Comparison of ENCODE assay signal across 10 mouse cellular contexts in the genomic region with DNA sequence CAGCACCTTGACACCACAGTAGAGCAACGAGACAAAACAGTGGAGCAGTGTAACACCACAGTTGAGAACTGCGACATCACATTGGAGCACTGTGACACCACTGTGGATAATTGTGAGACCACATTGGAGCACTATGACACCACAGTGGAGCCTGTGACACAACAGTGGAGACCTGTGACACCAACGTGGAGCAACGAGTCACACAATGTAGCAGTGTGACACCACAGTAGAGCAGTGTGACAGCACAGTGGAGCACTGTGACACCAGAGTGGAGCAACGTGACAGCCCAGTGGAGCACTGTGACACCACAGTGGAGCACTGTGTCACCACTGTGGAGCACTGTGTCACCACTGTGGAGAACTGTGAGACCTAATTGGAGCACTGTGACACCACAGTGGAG.
DNase-seq lines count a peak whose midpoint lies in the region; ATAC-seq lines count a peak whose summit lies in the region.
"Had no signal": no experiment of that assay in that cellular context is flagged by ENCODE, and none has a peak within 500 bp of the region (broad histone marks: within the 10 kb centered on the region; RNA-seq: fewer than 3 reads in every experiment).

No protein-coding gene starts in this region.

- 71% methylated on average over 5 of the region's 5 CpGs for WGBS in forebrain, embryonic 11.5 days
- 71% methylated on average over 5 of the region's 5 CpGs for WGBS in forebrain, embryonic 10.5 days
- WGBS in intestine, embryonic 14.5 days: 69% methylated on average over 5 of the region's 5 CpGs
- 71% methylated on average over 5 of the region's 5 CpGs for WGBS in intestine, embryonic 16.5 days
- 70% methylated on average over 5 of the region's 5 CpGs for WGBS in neural tube, embryonic 12.5 days
- WGBS in neural tube, embryonic 15.5 days: 72% methylated on average over 5 of the region's 5 CpGs
- WGBS in midbrain, embryonic 15.5 days: 69% methylated on average over 5 of the region's 5 CpGs

- H3K4me2 ChIP-seq in forebrain, embryonic 11.5 days (ENCODE audit: low read depth, low read length, severe bottlenecking): no peak overlapping the region
- H3K4me2 ChIP-seq in intestine, embryonic 14.5 days (ENCODE audit: low read length): no peak overlapping the region
- H3K4me2 ChIP-seq in intestine, embryonic 16.5 days (ENCODE audit: low read depth, low read length): no peak overlapping the region
- H3K4me2 ChIP-seq in neural tube, embryonic 12.5 days (replicated peaks): no peak overlapping the region
- no peak overlapping the region for H3K4me2 ChIP-seq in neural tube, embryonic 15.5 days
- no peak overlapping the region for H3K4me2 ChIP-seq in midbrain, embryonic 15.5 days
- H3K4me2 ChIP-seq: liver, embryonic 15.5 days had no signal

- no peaks in the 10 kb centered on the region for H3K27me3 ChIP-seq in forebrain, embryonic 11.5 days (ENCODE audit: control insufficient read depth, insufficient read depth, low read length)
- no peaks in the 10 kb centered on the region for H3K27me3 ChIP-seq in forebrain, embryonic 10.5 days (ENCODE audit: poor library complexity, severe bottlenecking)
- H3K27me3 ChIP-seq in intestine, embryonic 14.5 days (replicated peaks; ENCODE audit: control insufficient read depth, insufficient read depth, low read length): no peaks in the 10 kb centered on the region
- H3K27me3 ChIP-seq in intestine, embryonic 16.5 days (replicated peaks; ENCODE audit: control insufficient read depth, insufficient read depth, low read length): no peaks in the 10 kb centered on the region
- H3K27me3 ChIP-seq in neural tube, embryonic 12.5 days (replicated peaks): no peaks in the 10 kb centered on the region
- no peaks in the 10 kb centered on the region for H3K27me3 ChIP-seq in neural tube, embryonic 15.5 days (replicated peaks)
- no peaks in the 10 kb centered on the region for H3K27me3 ChIP-seq in midbrain, embryonic 15.5 days (replicated peaks)
- H3K27me3 ChIP-seq: liver, embryonic 15.5 days had no signal

- H3K27ac ChIP-seq in forebrain, embryonic 11.5 days (ENCODE audit: low read depth, low read length): no peak overlapping the region
- H3K27ac ChIP-seq in forebrain, embryonic 10.5 days: no peak overlapping the region
- no peak overlapping the region for H3K27ac ChIP-seq in intestine, embryonic 14.5 days (ENCODE audit: low read depth)
- H3K27ac ChIP-seq in intestine, embryonic 16.5 days (ENCODE audit: low read length): no peak overlapping the region
- no peak overlapping the region for H3K27ac ChIP-seq in neural tube, embryonic 12.5 days
- no peak overlapping the region for H3K27ac ChIP-seq in neural tube, embryonic 15.5 days (replicated peaks)
- H3K27ac ChIP-seq in midbrain, embryonic 15.5 days: no peak overlapping the region
- H3K27ac ChIP-seq: liver, embryonic 15.5 days had no signal

- peak; percentile 49 for DNase-seq in forebrain, embryonic 11.5 days (ENCODE audit: low spot score)
- DNase-seq in forebrain, embryonic 10.5 days (ENCODE audit: extremely low spot score, low spot score): no peak
- no peak for DNase-seq in intestine, embryonic 14.5 days (ENCODE audit: low spot score)
- DNase-seq in right cerebral cortex, postnatal 25 days: no peak
- DNase-seq: kidney, adult 8-10 months had no signal

- no peaks in the 10 kb centered on the region for H3K36me3 ChIP-seq in forebrain, embryonic 11.5 days (ENCODE audit: control insufficient read depth, insufficient read depth, low read length)
- no peaks in the 10 kb centered on the region for H3K36me3 ChIP-seq in forebrain, embryonic 10.5 days (replicated peaks)
- H3K36me3 ChIP-seq in intestine, embryonic 14.5 days (ENCODE audit: control insufficient read depth, insufficient read depth, low read length): no peaks in the 10 kb centered on the region
- no peaks in the 10 kb centered on the region for H3K36me3 ChIP-seq in intestine, embryonic 16.5 days (ENCODE audit: control insufficient read depth, insufficient read depth, low read length)
- H3K36me3 ChIP-seq in neural tube, embryonic 12.5 days: no peaks in the 10 kb centered on the region; the same call in 1 of the 2 replicates
- no peaks in the 10 kb centered on the region for H3K36me3 ChIP-seq in neural tube, embryonic 15.5 days
- no peaks in the 10 kb centered on the region for H3K36me3 ChIP-seq in midbrain, embryonic 15.5 days (replicated peaks)
- H3K36me3 ChIP-seq: liver, embryonic 15.5 days had no signal

- no peaks in the 10 kb centered on the region for H3K4me1 ChIP-seq in forebrain, embryonic 11.5 days (replicated peaks; ENCODE audit: control insufficient read depth, insufficient read depth, low read length)
- no peaks in the 10 kb centered on the region for H3K4me1 ChIP-seq in forebrain, embryonic 10.5 days
- H3K4me1 ChIP-seq in intestine, embryonic 14.5 days (replicated peaks; ENCODE audit: control insufficient read depth, insufficient read depth, low read length): no peaks in the 10 kb centered on the region
- H3K4me1 ChIP-seq in intestine, embryonic 16.5 days (ENCODE audit: control insufficient read depth, insufficient read depth, low read length): no peaks in the 10 kb centered on the region
- no peaks in the 10 kb centered on the region for H3K4me1 ChIP-seq in neural tube, embryonic 12.5 days
- H3K4me1 ChIP-seq in neural tube, embryonic 15.5 days: no peaks in the 10 kb centered on the region
- no peaks in the 10 kb centered on the region for H3K4me1 ChIP-seq in midbrain, embryonic 15.5 days
- H3K4me1 ChIP-seq: liver, embryonic 15.5 days had no signal

- peaks cover 64% of the 10 kb centered on the region for H3K9me3 ChIP-seq in forebrain, embryonic 11.5 days (ENCODE audit: control insufficient read depth, low read length)
- H3K9me3 ChIP-seq in forebrain, embryonic 10.5 days: peaks cover 65% of the 10 kb centered on the region
- H3K9me3 ChIP-seq in intestine, embryonic 14.5 days (ENCODE audit: control insufficient read depth, low read length): peaks cover 45% of the 10 kb centered on the region
- H3K9me3 ChIP-seq in intestine, embryonic 16.5 days (ENCODE audit: control insufficient read depth, low read length): peaks cover 52% of the 10 kb centered on the region
- H3K9me3 ChIP-seq in neural tube, embryonic 12.5 days: peaks cover 64% of the 10 kb centered on the region
- H3K9me3 ChIP-seq in neural tube, embryonic 15.5 days (replicated peaks): peaks cover 64% of the 10 kb centered on the region
- H3K9me3 ChIP-seq in midbrain, embryonic 15.5 days: peaks cover 61% of the 10 kb centered on the region

- no peak for ATAC-seq in forebrain, embryonic 11.5 days (replicated peaks; ENCODE audit: low FRiP score)
- ATAC-seq in intestine, embryonic 14.5 days (replicated peaks; ENCODE audit: low FRiP score, low TSS enrichment, low read depth): 0 out of 2 replicates have a peak, but pooled peaks have one; percentile 8
- ATAC-seq in intestine, embryonic 16.5 days: no peak
- ATAC-seq in neural tube, embryonic 12.5 days (ENCODE audit: low FRiP score, low read depth): 0 out of 2 replicates have a peak, but pooled peaks have one; percentile 14
- ATAC-seq in neural tube, embryonic 15.5 days (ENCODE audit: low FRiP score): no peak
- peak; percentile 8; the same call in 1 of the 2 replicates for ATAC-seq in midbrain, embryonic 15.5 days (replicated peaks)

- no peak overlapping the region for H3K9ac ChIP-seq in forebrain, embryonic 11.5 days (ENCODE audit: low read length)
- no peak overlapping the region for H3K9ac ChIP-seq in intestine, embryonic 14.5 days (ENCODE audit: low read length)
- H3K9ac ChIP-seq in intestine, embryonic 16.5 days (ENCODE audit: low read depth, low read length): no peak overlapping the region
- H3K9ac ChIP-seq in neural tube, embryonic 12.5 days: no peak overlapping the region
- H3K9ac ChIP-seq in neural tube, embryonic 15.5 days (replicated peaks): no peak overlapping the region
- no peak overlapping the region for H3K9ac ChIP-seq in midbrain, embryonic 15.5 days
- H3K9ac ChIP-seq: liver, embryonic 15.5 days had no signal

- H3K4me3 ChIP-seq in forebrain, embryonic 11.5 days (ENCODE audit: low read depth, low read length): no peak overlapping the region
- H3K4me3 ChIP-seq in forebrain, embryonic 10.5 days: no peak overlapping the region
- H3K4me3 ChIP-seq in intestine, embryonic 14.5 days (ENCODE audit: low read depth, low read length): no peak overlapping the region
- no peak overlapping the region for H3K4me3 ChIP-seq in intestine, embryonic 16.5 days (ENCODE audit: low read length)
- no peak overlapping the region for H3K4me3 ChIP-seq in neural tube, embryonic 12.5 days
- H3K4me3 ChIP-seq in neural tube, embryonic 15.5 days (replicated peaks): no peak overlapping the region
- H3K4me3 ChIP-seq in midbrain, embryonic 15.5 days: no peak overlapping the region
- H3K4me3 ChIP-seq: liver, embryonic 15.5 days had no signal

Comparison
In these comparisons a context has a peak if more than half of its experiments do, and no peak if none do; other contexts are left out.
1. ATAC-seq: peak in intestine, embryonic 14.5 days (single experiment), neural tube, embryonic 12.5 days (single experiment) and midbrain, embryonic 15.5 days (single experiment); none in forebrain, embryonic 11.5 days (single experiment), intestine, embryonic 16.5 days (single experiment) and neural tube, embryonic 15.5 days (single experiment).